Mouse (Mus musculus): ENCODE measurements around the gene Adam15. TPM values are rescaled to one million over a fixed set of nuclear protein-coding genes. Genes with fewer than 3 reads are reported as not detected.

Adam15 gene
- total RNA-seq, 2 experiments from 2014 or later, result 102 to 105 TPM

DNA sequence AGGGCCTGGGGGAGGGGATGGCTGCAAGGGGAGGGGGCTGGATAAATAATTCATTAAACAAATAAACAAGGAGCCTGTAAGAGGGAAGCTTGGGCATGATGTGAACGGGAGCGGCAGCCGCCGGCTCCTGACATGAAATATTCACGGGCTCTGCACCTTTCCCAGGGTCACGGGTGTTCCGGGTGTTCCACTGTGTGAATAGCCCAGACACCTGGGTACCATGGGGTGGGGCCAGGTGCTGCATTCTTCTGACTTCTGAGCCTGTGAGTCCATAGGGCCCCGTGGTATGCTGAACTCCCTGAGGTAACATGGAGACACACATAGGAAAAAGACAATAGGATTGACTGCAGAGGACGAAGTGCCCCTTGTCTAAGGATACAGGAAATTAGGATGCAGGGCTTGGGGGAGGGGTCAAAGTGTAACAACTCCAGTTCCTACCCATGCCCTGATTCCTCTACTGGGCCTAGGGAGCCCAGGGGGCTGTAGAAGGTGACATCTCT, 22.4 kb downstream of the Adam15 start:
- no peak for DNase-seq (ENCODE audit: low spot score in 2 of 2)

DNA sequence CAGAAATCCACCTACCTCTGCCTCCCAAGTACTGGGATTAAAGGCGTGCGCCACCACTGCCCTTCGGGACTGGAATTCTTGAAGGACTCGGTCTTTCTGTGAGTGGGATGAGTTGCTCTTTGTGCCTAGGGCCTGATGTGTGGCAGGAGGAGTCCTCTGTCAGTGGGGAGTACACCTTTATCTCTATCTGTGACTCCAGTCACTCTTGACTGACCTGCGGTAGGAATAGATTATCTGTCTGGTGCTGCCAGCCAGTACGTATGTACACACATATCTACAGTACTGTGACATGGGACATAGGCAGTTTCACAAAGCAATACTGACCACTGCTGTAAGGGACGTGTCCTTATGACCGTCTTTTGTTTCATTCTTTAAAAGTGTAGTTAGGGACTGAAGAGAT, 23.9 kb downstream of the Adam15 start:
- no peak for DNase-seq (ENCODE audit: low spot score in 2 of 2)

DNA sequence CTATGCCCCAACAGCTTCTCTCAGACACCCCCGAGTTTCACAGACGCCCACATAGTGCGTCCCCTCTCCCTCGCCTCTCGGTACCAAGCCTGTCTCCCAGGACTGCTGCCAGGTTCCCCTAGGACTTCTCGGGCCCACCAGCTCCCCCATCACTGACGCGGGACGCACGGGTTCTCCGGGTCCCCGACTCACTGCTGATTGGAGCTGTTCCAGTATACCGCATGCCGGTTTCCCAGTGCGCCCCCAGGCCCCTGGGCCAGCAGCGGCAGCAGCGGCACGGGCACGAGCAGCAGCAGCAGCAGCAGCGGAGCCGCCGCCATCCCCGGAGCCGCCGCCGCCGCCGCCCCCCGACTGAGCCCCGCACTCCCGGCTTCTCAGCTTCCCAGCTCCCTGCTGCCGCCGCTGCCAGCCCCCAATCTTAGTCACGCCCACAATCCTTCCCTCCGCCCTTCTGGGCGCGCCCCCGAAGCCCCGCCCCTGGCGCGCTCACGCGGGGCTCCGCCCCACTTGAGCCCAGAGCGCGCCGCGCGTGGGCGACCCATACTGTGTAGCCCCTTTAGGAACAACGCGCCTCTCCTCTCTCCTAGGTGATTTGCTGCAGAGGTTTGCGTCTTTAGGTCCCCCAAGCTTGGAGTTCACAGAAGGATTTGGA, 27.2 kb downstream of the Adam15 start, which contains the start of gene Efna3:
TSS of gene Efna3 (minus strand) at position 452 of the 652 bp plus-strand sequence.
- peak; percentile 83 to 90 for DNase-seq (ENCODE audit: low spot score in 2 of 2)

DNA sequence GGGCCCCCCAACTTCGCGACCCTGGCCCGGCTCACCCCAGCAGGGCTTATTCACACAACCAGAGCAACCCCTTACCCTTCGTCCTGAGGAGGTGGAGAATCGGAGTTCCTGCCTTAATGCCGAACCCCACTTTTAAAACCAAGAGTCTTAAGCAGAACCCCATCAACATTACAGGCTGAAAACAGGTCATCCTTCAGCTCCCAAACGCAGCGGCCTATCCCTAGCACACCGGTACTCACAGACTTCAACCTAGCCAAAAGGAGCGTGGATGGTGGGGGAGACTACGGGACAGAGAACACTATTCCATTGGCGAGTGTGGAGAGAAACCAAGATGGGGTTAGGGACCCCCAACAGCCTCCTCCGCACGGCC, 27.7 kb downstream of the Adam15 start:
- DNase-seq (ENCODE audit: low spot score in 2 of 2), result no peak

DNA sequence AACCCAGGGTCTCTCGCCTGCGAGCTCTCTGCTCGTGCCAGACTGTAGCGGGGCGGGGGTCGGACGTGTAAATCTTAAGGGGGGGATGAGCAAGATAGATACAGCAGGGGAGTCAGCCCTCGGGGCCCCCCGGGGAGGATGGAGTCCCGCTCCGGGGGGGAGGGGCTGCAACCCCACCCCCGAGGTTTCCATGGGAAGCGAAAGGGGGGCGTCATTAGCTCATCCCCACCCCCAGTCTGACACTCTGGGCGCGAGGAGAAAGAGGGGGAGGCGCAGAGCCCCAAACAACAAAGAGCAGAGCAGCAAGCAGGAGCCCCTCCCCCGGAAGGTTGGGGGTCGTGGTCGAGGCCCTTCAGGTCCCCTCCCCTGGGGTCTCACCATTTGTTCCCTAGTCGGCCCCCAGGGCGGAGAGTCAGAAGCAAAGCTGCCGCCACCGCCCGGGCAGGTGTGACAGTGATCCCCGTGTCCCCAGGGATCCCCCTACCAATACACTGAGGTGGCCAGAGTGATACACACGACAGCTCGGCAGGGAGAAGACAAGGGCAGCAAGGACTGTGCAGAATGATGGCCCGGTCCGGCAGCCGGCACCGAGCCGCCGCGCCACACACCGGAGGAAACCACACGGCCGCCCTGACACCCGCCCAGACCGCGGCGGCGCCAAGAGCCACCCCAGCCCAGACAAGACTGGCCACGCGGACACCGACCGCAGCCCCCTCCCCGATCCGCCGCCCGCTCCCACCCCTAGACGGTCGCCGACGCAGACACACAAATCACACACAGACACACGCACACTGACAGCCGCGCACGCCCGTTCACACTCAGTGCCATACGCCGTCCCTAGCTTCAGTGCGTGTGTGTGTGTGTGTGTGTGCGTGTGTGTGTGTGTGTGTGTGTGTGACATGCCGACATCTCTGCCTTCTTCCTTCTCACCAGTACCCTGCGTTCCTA, 28.3 kb downstream of the Adam15 start:
- DNase-seq (ENCODE audit: low spot score in 2 of 2), result peak in 1 of 2 experiments; percentile 64

DNA sequence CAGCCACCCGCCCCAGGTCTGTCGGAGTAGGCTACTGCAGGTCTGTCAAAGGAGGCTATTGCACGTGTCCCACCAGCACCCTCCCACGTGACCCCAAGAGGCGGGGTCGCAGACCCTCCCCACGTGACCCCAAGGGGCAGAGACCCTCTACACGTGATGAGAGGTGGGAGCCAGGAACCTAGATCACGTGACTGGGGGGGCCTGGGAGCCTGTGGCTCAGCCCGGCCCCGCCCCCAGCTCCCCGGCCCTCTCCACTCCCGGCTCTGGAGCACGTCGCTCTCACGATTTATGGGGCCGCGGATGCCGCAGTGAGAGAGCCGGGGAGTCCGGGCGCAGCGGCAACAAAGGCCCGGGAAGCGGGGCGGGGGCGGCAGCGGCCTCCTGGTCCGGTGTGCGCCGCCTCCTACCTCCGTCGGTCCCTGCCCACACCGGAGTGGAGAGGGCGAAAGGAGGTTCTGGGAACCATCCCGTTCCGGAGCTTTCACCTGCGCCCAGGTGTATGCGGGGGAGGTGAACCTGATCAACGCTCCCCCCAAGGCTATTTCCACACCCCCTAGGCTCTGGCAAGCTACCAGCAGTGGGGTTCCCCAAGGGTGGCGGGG, 29.1 kb downstream of the Adam15 start:
- peak; percentile 58 to 68 for DNase-seq (ENCODE audit: low spot score in 2 of 2)

DNA sequence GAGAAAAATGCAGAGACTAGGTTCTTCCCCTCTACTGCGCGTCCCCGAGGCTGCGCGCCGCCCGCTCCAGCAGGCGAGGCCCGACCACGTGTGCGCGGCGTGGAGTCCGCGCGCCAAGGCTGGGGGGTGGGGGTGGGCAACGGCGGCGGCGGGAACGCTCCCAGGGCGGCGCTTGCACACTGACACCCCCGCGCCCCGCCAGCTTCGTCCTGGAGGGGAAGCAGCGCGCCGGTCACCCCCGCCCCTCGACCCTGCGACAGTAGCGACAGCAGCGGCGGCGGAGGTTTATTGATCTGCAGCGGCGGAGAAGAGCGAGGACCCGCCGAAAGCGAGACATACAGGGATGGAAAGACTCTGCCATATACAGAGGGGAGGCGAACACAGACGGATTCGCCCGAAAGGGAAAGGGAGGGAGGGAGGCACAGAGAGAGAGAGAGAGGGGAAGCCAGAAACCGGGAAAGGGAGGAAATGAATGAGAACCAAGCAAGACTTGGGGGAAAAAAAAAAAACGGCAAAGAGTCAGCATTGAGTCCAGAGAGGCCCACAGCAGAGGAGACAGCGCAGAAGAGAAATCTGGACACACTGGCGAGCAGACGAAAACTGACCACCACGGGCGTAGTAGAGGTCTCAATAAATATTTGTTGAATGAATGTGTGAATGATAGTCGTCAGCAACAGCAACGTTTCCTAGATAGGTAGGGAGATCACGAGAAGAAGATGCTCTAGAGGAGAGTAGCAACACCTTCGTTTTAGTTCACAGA, 30.0 kb downstream of the Adam15 start:
- DNase-seq (ENCODE audit: low spot score in 2 of 2), result peak in 1 of 2 experiments; percentile 69

DNA sequence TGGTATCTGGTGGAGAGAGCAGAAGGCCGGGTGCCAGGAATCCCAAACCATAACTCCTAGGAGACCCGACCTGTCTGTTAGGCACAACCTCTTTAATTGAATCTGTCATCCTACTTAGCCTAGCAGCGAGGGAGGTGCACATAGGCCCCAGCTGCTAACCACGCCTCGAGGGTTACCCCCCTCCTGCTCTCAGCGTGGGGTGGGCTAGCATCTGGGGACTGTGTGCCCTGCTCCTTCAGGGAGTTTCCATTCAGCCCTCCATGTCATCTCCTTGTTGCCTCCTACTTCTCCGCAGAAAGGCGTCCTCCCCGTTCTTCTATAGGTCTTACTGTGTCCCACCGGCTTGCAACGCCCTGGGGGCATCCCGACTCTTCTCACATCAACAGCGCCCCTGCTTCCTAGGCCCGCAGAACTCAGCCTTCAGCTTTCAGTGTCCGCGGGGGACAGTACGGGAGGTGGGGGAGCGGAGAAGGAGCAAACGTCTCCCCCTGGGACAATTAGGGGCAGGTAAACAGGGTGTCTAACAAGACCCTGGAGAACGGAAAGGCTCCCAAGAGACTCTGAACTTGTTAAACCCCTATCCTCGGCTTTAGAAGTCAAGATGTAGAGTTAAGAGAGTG, 30.7 kb downstream of the Adam15 start:
- DNase-seq (ENCODE audit: low spot score in 2 of 2), result no peak

DNA sequence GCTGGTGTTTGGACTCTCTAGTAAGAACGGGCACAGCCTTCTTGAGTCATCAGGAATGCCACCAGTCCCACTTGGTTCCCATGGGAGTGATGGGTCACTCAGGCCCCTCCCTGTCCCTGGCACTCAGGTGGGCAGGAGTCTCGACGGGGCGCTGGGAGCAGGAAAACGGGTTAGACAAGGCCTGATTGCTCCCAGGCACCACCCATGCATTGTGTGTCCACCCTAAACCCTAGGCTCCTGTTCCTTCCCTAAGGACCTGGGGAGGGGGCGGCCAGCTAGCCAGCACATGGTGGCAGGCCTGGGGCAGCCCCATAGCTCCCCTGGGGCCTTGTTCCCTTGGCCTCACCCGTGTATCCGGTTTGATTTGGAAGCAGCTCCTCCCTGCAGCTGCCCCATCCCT, 31.5 kb downstream of the Adam15 start:
- DNase-seq (ENCODE audit: low spot score in 2 of 2), result no peak

DNA sequence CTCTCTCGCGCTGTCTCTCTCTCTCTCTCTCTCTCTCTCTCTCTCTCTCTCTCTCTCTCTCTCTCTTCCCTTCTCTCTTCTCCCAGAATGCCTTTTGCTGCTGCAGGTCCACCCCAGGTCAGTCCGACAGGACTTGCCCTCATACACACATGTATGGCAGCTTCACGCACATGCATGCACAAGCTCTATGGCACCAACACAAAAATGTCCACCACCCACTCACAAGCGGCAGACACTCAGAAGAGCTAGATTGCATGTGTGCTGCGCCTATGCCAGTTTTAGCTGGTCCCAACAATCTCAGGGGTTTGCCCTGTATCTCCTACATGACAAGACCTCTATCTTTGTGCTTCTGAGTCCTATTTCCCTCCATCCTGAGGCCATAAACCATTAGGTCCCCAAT, 32.5 kb downstream of the Adam15 start:
- no peak for DNase-seq (ENCODE audit: low spot score in 2 of 2)

DNA sequence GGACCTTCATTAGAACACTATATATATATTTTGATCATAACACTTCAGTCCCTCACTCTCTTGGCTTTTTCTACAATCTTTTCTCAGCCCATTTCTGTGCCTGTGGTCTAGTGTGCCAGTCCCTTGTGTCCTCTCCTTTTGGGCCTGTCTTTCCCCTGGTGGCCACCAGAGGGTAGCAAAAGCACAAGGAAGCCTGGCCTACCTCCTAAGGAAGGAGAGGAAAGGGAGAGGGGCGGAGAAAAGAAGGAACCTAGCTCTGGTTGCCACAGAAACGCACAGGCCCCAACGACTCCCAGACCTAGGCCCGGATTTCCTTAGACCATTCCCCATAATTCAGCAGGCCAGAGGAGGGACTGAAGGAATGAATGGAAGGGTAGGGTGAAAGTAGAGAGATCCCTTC, 33.0 kb downstream of the Adam15 start:
- peak; percentile 88 to 92 for DNase-seq (ENCODE audit: low spot score in 2 of 2)

DNA sequence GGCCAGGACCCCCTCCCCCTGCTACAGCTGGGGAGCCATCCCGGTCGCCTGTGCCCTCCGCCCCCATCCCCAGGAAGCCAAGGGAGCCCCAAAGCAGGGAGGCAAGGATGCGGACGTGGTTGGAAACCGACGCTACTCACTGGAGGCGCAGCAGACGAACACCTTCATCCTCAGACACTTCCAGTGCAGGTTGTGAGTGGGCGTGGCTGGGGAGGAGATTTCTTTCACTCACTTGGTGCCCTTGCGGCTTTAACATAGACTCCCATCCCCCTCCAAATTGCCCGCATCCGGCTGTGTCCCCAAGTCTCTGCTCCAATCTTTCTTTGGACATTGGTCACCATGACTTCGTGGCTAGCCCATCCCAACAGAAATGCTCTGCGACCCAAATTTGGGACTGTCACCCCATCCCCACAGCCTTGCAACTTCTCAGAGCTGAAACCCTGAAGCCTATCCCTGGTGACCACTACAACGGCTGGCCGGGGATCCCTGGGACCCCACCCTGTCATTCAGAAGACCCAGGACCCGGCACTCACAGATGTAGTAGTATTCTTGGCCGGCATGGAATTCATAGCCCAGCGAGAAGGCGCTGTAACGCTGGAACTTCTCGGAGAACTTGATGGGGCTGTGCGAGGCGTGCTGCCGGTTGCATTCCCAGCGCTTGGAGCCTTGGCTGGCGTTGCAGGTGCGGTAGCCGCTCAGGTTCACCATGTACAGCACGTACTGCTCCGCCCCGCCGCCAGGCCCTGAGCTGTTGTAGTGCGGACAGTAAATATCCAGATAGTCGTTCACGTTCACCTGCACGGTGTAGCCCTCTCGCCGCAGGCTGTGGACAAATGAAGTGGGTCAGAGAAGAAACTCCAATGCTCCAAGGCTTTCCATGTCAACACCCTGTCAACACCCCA, 33.6 kb downstream of the Adam15 start:
- DNase-seq (ENCODE audit: low spot score in 2 of 2), result peak in 1 of 2 experiments; percentile 35

DNA sequence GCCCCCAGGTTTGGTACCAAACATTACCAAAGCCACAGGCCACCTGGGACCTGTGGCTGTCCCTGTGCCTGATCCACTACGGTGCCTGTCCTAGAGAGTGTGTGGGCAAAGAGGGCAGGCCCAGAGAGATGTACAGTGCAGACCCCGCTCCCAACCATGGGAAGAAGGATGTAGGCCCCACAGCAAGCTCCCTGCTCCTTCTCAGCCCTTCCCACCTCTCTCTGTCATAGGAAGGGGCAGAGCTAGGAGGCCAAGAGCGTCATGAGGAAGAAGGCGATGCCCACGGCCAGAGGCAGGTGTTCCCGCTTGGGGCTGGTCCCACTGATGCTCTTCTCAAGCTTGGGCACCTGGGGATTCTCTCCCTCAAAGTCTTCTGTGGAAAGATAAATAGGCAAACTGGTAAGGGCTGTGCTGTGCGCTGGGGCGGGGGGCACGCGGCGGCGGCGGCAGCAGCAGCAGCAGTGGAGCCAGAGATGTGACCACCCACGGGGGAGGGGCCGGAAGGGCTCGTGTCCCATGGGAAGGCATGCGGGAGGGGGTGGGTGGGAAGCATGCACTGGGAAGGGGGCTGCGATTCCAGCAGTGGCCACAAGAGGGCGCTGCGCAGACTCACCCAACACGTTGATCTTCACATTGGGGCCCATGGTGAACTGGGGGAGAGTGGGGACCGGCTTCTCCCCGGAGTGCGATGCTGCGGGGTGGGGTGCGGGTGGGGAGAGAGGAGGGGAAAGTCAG, 34.4 kb downstream of the Adam15 start:
- DNase-seq (ENCODE audit: low spot score in 2 of 2), result peak; percentile 91 to 92

DNA sequence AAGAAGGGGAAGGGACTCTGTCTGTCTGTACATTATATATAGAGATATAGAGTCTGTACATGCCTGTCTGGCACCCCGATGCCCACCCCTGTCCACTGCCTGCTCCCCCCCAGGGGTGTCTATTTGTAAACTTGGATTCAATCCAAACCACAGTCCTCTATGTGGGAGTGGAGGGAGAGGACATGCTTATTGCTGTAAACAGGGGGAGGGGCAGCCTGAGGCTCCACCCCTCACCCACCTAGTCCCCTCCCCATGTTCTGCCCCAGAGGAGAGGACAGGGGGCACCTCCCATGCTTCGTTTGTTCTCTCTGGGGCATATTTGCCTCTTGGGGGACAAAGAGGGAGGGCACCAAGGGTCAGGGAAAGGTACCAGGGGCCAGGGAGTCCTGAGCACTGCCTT, 35.0 kb downstream of the Adam15 start:
- no peak for DNase-seq (ENCODE audit: low spot score in 2 of 2)

DNA sequence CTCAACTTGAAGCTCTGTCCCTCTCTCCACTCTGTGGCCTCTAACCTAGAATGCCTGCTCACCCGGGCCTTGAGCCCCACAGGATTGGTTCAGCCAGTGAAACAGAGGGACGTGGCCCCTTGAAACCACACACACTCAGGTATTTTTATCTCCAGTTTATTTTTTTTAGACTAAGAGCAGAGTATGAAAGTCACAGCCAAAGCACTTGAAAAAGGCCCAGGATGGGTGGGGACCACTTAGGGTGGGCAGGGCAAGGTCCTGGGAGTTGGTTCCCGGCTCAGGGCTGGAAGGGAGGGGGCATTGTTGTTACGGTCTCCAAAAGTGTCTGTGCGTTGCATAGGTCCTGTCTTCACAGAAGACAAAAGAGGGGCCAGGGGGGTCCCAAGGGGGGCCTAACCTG, 35.5 kb downstream of the Adam15 start:
- DNase-seq (ENCODE audit: low spot score in 2 of 2), result no peak

DNA sequence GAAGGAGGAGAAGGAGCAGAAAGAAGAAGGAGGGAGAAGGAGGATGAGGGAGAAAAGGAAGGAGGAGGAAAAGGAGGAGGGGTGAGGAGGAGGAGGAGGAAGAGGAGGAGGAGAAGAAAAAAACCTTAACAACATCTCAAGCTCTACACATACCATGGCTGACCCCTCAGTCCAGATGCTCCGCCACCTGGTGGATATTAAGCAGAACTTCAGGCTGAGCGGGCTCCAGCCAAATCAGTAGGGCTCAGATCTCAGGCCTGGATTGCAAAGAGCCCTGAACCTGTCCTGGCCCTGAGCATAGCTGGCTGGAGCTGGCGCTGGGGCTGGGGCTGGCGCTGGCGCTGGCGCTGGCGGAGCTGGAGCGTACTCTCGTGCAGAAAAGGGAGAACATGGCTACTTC, 41.7 kb downstream of the Adam15 start:
- peak; percentile 68 to 71 for DNase-seq (ENCODE audit: low spot score in 2 of 2)

DNA sequence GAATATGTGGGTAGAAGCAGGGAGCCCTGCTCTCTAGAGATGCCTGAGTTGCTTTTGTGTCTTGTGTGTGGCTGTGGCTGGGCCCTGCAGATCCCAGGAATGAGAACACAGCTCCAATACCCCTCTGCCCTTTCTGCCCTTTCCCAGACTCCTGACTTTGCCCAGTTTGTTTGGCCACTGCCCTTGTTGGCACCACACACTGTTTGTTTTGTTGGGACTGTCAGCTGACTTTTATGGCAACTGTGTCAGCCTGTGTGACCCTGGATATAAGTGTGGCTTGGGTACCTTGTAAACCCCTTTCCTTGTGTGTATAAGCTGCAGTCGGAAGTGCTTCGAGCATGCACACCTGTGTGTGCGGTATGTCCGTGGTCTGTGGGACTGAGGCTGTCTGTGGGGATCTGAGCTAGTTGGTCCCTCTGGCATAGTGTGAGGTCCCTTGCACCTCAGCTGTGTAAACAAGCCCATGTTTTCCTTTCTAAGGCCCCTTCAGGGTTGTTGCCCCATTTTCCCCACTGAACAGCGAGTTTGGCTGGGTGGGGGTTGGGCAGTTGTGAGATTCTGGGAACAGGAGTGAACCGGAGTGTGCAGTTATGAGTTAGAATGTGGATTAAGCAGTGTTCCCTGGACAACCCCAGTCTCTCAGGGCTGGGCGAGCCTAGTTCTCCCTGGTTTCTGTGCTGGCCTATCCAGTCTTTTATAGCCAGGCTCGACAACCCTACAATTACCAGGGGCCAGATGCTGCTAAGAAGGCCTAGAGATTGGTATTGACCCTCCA, 44.1 kb downstream of the Adam15 start:
- no peak for DNase-seq (ENCODE audit: low spot score in 2 of 2)

DNA sequence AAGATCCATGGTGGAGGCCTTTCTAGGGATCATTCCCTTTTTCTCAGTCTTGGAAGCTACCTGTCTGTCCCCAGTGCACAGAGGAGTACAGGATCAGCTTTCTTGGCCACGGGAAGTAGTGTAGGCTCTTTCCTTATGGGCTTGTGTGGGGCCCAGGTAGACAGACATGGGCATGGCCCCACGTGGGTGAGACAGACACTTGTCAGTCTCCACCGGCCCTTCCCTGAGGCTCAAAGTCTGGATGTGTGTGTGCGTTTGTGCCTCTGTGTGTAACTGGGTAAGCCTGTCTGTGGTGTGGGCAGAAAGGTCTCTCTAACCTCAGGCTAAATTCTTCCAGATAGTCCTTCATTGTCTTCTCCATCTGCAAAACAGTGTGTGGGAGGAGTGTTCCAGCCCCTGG, 44.7 kb downstream of the Adam15 start:
- DNase-seq (ENCODE audit: low spot score in 2 of 2), result no peak

All from layer of hippocampus, postnatal 10 days (tissue).